Mouse (Mus musculus): ENCODE measurements around the gene Tmem184c.

- TF ChIP-seq CHD2 (IDR thresholded peaks at IDR 0.05; ENCODE audit: low read depth, low read length) (no peak), ZNF384 (IDR thresholded peaks at IDR 0.05; ENCODE audit: low read depth, low read length) (no peak)
These were observed 29.8 kb upstream of the Tmem184c start for GRCm38 (mm10) chr8:77640093-77640839.

Measured in ES-E14 (cell line).